Mouse (Mus musculus): Measurements from ENCODE around the gene Plod3. TPM values are rescaled to one million over a fixed set of nuclear protein-coding genes. Genes with fewer than 3 reads are reported as not detected.
"Not testable (repeated sequence)": the region's sequence is repeated elsewhere in the genome, so short reads cannot be mapped to it uniquely, and the experiment has no call there.

The Plod3 gene
- polyA plus RNA-seq (2014; fragmentation: Nextera tagmentation; extraction: Ambion mirVana): 25.8 and 28.1 TPM in 2 replicates

DNA sequence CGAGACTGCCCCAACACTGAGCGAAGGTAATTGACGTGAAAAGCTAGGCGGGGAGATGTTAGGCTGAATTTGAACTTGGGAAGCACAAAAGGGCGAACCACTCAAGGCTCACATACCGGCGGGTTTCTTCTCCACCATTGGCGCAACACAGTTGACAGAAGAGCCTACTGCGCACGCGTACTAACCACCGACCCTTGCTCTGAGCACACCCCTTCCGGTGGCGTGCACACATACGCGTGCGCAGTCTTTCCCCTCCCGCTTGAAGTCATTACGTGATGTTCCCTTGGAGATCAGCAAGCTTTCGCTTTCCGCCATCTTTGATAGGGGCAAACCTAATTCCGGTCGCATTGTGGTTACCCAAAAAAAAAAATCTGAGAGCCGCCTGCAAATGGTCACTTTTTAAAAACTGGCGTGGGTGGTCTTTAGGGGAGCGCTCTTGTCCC lies at the start of gene Plod3:
Gene Plod3, plus strand, starts transcription at position 325 of the 443 bp plus-strand sequence.
- Histone ChIP-seq H3K9ac (replicated peaks; ENCODE audit: low read length) (peak within 1 kb of the TSS; percentile 98), H3K4me1 (ENCODE audit: control insufficient read depth, insufficient read depth, low read length) (peaks cover 11% of the 10 kb centered on the region), H3K4me3 (replicated peaks; ENCODE audit: low read depth, low read length) (peak within 1 kb of the TSS; percentile 88), H3K4me2 (ENCODE audit: low read length) (peak within 1 kb of the TSS; percentile 91), H3K27me3 (ENCODE audit: control insufficient read depth, insufficient read depth, low read length) (no peaks in the 10 kb centered on the region), H3K36me3 (ENCODE audit: control insufficient read depth, insufficient read depth, low read length) (peaks cover 45% of the 10 kb centered on the region), H3K27ac (replicated peaks; ENCODE audit: low read depth, low read length) (peak within 1 kb of the TSS; percentile 97), H3K9me3 (ENCODE audit: control insufficient read depth, low read length) (no peaks in the 10 kb centered on the region)
- under 1% methylated on average over 26 of the region's 26 CpGs for WGBS
- peak; percentile 100 for DNase-seq
- peak; percentile 91 for ATAC-seq (ENCODE audit: low FRiP score, low TSS enrichment)

DNA sequence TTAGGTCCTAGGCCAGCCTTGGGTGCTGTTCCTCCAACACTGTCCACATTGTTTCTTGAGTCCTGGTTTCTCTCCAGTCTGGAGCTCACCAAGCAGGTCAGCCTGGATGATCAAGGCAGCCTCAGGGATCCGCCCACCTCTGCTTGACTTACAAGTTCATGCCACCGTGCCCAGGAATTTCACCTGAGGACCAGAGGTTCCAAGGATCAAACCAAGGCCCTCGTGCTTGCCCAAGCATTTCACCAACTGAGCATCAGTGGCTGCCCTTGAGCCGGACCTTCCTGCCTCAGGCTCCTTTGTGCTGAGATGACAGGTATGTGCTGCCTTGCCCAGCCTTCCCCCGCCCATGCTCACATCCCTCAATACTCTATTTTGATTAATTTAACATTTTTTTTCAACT lies 49.2 kb upstream of the Plod3 start:
- Histone ChIP-seq H3K36me3 (ENCODE audit: control insufficient read depth, insufficient read depth, low read length) (no peaks in the 10 kb centered on the region), H3K9me3 (ENCODE audit: control insufficient read depth, low read length) (no peaks in the 10 kb centered on the region), H3K4me1 (ENCODE audit: control insufficient read depth, insufficient read depth, low read length) (no peaks in the 10 kb centered on the region), H3K4me2 (ENCODE audit: low read length) (no peak overlapping the region), H3K27me3 (ENCODE audit: control insufficient read depth, insufficient read depth, low read length) (no peaks in the 10 kb centered on the region), H3K4me3 (replicated peaks; ENCODE audit: low read depth, low read length) (no peak overlapping the region), H3K9ac (replicated peaks; ENCODE audit: low read length) (no peak overlapping the region), H3K27ac (replicated peaks; ENCODE audit: low read depth, low read length) (no peak overlapping the region)
- no peak for ATAC-seq (ENCODE audit: low FRiP score, low TSS enrichment)
- no peak for DNase-seq
- WGBS: 93% methylated on average over 5 of the region's 5 CpGs

DNA sequence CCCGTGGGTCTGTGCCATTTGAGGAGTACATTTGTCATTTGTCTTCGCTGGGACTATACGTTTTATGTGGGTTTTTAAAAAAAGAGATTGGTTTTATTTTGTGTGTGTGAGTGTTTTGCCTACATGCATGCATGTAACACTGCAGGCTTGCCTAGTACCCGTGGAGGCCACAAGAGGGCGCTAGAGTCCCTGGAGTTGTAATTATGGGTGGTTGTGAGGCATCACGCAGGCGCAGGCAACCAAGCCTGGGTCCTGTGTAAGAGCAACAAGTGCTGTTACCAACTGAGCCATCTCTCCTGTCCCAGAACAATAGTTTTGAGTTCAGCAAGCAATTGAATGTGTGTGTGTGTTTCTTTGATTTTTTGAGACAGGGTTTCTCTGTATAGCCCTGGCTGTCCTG lies 47.5 kb upstream of the Plod3 start:
- no peak for ATAC-seq (ENCODE audit: low FRiP score, low TSS enrichment)
- Histone ChIP-seq H3K9ac (replicated peaks; ENCODE audit: low read length) (no peak overlapping the region), H3K27ac (replicated peaks; ENCODE audit: low read depth, low read length) (no peak overlapping the region), H3K4me2 (ENCODE audit: low read length) (no peak overlapping the region), H3K27me3 (ENCODE audit: control insufficient read depth, insufficient read depth, low read length) (no peaks in the 10 kb centered on the region), H3K9me3 (ENCODE audit: control insufficient read depth, low read length) (no peaks in the 10 kb centered on the region), H3K4me1 (ENCODE audit: control insufficient read depth, insufficient read depth, low read length) (no peaks in the 10 kb centered on the region), H3K4me3 (replicated peaks; ENCODE audit: low read depth, low read length) (no peak overlapping the region), H3K36me3 (ENCODE audit: control insufficient read depth, insufficient read depth, low read length) (no peaks in the 10 kb centered on the region)
- 71% methylated on average over 7 of the region's 7 CpGs for WGBS
- DNase-seq: no peak

DNA sequence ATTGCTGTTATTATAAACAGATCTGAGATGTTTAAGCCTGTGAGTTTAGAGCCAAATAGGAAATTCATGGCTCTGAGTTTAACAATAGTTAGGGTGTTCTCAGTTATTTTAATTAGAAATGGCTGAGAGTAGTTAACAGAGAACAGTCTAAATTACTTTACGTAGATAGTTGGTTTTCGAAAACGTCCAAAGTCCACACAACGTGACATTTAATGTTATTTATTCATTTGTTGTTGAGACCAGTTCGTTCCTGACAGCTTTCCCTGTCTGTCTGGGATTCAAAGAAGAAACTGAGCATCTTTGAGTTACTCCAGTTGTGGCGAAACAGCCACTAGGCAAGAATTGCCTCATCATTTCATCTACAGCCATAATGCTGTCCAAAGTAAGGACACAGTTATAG lies 46.8 kb upstream of the Plod3 start:
- not testable (repeated sequence) for H3K4me3 ChIP-seq (replicated peaks; ENCODE audit: low read depth, low read length); H3K4me1 ChIP-seq (ENCODE audit: control insufficient read depth, insufficient read depth, low read length); H3K9ac ChIP-seq (replicated peaks; ENCODE audit: low read length); H3K27me3 ChIP-seq (ENCODE audit: control insufficient read depth, insufficient read depth, low read length); H3K27ac ChIP-seq (replicated peaks; ENCODE audit: low read depth, low read length); H3K9me3 ChIP-seq (ENCODE audit: control insufficient read depth, low read length); DNase-seq; ATAC-seq (ENCODE audit: low FRiP score, low TSS enrichment); H3K4me2 ChIP-seq (ENCODE audit: low read length); H3K36me3 ChIP-seq (ENCODE audit: control insufficient read depth, insufficient read depth, low read length)
- 92% methylated on average over 6 of the region's 6 CpGs for WGBS

DNA sequence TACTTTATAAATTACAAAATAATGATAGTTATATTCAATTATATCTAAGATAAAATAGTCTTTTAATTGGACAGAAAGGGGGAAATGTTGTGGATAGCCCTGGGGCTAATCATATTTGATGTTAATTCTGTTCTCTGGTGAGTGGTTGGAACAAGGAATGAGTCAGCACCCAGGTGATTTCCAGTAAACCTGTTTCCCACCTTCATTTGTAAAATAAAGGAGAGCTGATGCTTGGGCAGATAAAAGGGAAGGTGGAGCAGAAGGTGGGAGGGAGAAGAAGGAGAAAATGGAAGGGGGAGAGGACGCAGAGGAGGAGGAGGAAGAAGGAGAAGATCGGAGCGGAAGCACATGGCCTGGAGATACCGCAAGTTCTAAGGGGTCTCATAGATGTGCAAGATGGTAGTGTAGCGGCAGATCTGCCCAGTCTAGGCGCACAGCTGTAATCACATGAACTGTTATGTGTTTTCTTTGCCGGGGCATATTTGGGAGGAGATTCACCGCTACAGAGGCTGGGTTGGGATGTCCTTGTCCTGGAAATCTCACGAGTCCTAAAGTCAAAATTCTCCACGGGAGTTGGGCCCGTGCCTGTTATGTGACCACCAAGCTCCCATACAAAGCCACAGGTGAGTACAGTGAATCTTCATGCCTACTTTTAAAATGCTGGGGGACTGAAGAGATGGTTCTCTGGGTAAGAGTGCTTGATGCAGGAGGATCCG lies 45.8 kb upstream of the Plod3 start:
- H3K9ac ChIP-seq (replicated peaks; ENCODE audit: low read length): no peak overlapping the region
- H3K4me3 ChIP-seq (replicated peaks; ENCODE audit: low read depth, low read length): no peak overlapping the region
- WGBS: 90% methylated on average over 12 of the region's 12 CpGs
- H3K36me3 ChIP-seq (ENCODE audit: control insufficient read depth, insufficient read depth, low read length): no peaks in the 10 kb centered on the region
- DNase-seq (no peak), ATAC-seq (ENCODE audit: low FRiP score, low TSS enrichment) (no peak)
- no peaks in the 10 kb centered on the region for H3K27me3 ChIP-seq (ENCODE audit: control insufficient read depth, insufficient read depth, low read length)
- no peaks in the 10 kb centered on the region for H3K9me3 ChIP-seq (ENCODE audit: control insufficient read depth, low read length)
- no peaks in the 10 kb centered on the region for H3K4me1 ChIP-seq (ENCODE audit: control insufficient read depth, insufficient read depth, low read length)
- no peak overlapping the region for H3K4me2 ChIP-seq (ENCODE audit: low read length)
- H3K27ac ChIP-seq (replicated peaks; ENCODE audit: low read depth, low read length): no peak overlapping the region

DNA sequence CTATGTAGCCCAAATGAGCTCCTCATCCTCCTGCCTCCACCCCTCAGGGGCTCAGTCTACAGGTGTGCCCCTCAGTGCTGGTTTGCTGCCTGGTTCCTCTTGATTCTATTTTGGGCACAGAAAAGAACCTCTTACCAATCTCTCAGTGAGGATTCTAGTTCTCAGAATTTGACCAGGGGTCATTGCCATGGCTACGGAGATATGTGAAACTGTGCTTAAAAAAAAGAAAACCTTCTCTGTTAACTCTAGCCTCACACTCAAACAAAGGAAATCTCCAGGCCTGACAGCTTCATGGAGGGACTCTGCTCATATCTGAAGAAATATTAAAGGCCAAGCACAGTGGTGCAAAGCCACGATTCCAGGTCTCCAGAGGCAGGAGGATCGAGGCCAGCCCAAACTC lies 44.0 kb upstream of the Plod3 start:
- no peak overlapping the region for H3K4me2 ChIP-seq (ENCODE audit: low read length)
- no peaks in the 10 kb centered on the region for H3K4me1 ChIP-seq (ENCODE audit: control insufficient read depth, insufficient read depth, low read length)
- no peaks in the 10 kb centered on the region for H3K9me3 ChIP-seq (ENCODE audit: control insufficient read depth, low read length)
- no peaks in the 10 kb centered on the region for H3K27me3 ChIP-seq (ENCODE audit: control insufficient read depth, insufficient read depth, low read length)
- ATAC-seq (ENCODE audit: low FRiP score, low TSS enrichment): no peak
- no peak overlapping the region for H3K9ac ChIP-seq (replicated peaks; ENCODE audit: low read length)
- DNase-seq: no peak
- 82% methylated on average over 3 of the region's 3 CpGs for WGBS
- H3K36me3 ChIP-seq (ENCODE audit: control insufficient read depth, insufficient read depth, low read length): no peaks in the 10 kb centered on the region
- no peak overlapping the region for H3K27ac ChIP-seq (replicated peaks; ENCODE audit: low read depth, low read length)
- H3K4me3 ChIP-seq (replicated peaks; ENCODE audit: low read depth, low read length): no peak overlapping the region

DNA sequence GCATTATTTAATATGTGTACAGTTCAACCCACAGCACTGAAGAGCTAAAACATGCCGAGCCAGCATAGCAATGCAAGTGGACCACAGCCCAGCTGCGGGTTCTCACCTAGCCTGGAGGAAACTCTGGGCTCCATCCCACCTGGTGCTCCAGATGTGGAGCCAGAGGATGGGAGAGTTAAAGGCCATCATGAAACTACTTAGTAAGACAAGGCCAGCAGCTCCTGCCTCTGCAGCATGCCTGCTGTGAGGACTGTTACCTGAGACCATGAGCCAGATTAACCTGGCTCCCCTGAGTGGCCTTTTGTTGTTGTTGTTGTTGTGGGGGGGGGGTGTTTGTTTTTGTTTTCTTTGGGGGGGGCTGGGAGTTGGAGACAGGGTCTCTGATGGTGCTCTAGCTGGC lies 43.4 kb upstream of the Plod3 start:
- no peaks in the 10 kb centered on the region for H3K4me1 ChIP-seq (ENCODE audit: control insufficient read depth, insufficient read depth, low read length)
- H3K9me3 ChIP-seq (ENCODE audit: control insufficient read depth, low read length): no peaks in the 10 kb centered on the region
- H3K27me3 ChIP-seq (ENCODE audit: control insufficient read depth, insufficient read depth, low read length): no peaks in the 10 kb centered on the region
- DNase-seq (no peak), ATAC-seq (ENCODE audit: low FRiP score, low TSS enrichment) (no peak)
- H3K36me3 ChIP-seq (ENCODE audit: control insufficient read depth, insufficient read depth, low read length): no peaks in the 10 kb centered on the region
- H3K4me3 ChIP-seq (replicated peaks; ENCODE audit: low read depth, low read length): no peak overlapping the region
- no peak overlapping the region for H3K4me2 ChIP-seq (ENCODE audit: low read length)
- 71% methylated on average over 2 of the region's 2 CpGs for WGBS
- H3K27ac ChIP-seq (replicated peaks; ENCODE audit: low read depth, low read length): no peak overlapping the region
- no peak overlapping the region for H3K9ac ChIP-seq (replicated peaks; ENCODE audit: low read length)

DNA sequence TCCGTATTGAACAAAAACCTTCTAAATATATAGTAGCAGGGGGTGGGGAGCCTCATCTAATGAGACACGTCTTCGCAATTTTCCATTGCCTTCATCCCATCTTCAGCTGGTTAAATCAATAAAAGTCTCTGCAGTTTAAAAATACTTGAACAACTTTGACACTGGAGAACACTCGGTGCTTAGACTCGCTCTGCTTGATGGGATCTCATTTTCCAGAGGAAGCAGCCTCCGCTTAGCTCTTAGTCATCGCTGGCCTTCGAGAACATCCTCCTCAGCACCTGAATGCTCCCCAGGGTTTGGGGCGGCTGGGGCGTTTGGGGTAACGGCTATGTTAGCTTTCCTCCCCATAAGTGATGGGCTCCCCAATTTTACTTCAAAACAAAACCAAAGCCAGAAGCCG lies 41.7 kb upstream of the Plod3 start:
- DNase-seq (no peak), ATAC-seq (ENCODE audit: low FRiP score, low TSS enrichment) (no peak)
- Histone ChIP-seq H3K4me3 (replicated peaks; ENCODE audit: low read depth, low read length) (no peak overlapping the region), H3K36me3 (ENCODE audit: control insufficient read depth, insufficient read depth, low read length) (no peaks in the 10 kb centered on the region), H3K4me1 (ENCODE audit: control insufficient read depth, insufficient read depth, low read length) (no peaks in the 10 kb centered on the region), H3K4me2 (ENCODE audit: low read length) (no peak overlapping the region), H3K9me3 (ENCODE audit: control insufficient read depth, low read length) (no peaks in the 10 kb centered on the region), H3K27ac (replicated peaks; ENCODE audit: low read depth, low read length) (no peak overlapping the region), H3K27me3 (ENCODE audit: control insufficient read depth, insufficient read depth, low read length) (no peaks in the 10 kb centered on the region), H3K9ac (replicated peaks; ENCODE audit: low read length) (no peak overlapping the region)
- 84% methylated on average over 12 of the region's 12 CpGs for WGBS

DNA sequence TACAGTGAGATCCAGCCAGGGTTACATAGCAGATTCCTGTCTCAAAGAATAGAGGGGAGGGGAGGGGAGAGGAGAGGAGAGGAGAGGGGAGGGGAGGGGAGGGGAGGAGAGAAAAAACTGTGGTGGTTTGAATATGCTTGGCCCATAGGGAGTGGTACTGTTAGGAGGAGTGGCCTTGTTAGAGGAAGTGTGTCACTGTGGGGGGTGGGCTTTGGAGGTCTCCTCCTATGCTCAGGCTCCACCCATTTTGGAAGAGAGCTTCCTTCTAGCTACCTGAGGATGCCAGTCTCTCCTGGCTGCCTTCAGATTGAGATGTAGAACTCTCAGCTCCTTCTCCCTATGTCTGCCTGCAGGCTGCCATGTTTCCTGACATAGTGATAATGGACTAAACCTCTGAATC lies 38.9 kb upstream of the Plod3 start:
- DNase-seq: no peak
- no peak overlapping the region for H3K27ac ChIP-seq (replicated peaks; ENCODE audit: low read depth, low read length)
- no peak for ATAC-seq (ENCODE audit: low FRiP score, low TSS enrichment)

More for the DNA sequence above, 38.9 kb upstream of the Plod3 start:
- no peak overlapping the region for H3K9ac ChIP-seq (replicated peaks; ENCODE audit: low read length)
- H3K27me3 ChIP-seq (ENCODE audit: control insufficient read depth, insufficient read depth, low read length): no peaks in the 10 kb centered on the region
- H3K36me3 ChIP-seq (ENCODE audit: control insufficient read depth, insufficient read depth, low read length): no peaks in the 10 kb centered on the region
- H3K4me1 ChIP-seq (ENCODE audit: control insufficient read depth, insufficient read depth, low read length): no peaks in the 10 kb centered on the region
- no peak overlapping the region for H3K4me2 ChIP-seq (ENCODE audit: low read length)
- no peak overlapping the region for H3K4me3 ChIP-seq (replicated peaks; ENCODE audit: low read depth, low read length)
- no peaks in the 10 kb centered on the region for H3K9me3 ChIP-seq (ENCODE audit: control insufficient read depth, low read length)
